Mouse (Mus musculus) embryonic stem cell, embryonic (primary cell): ENCODE measurements around the gene Dct.

Source experiments
- CTCF ChIA-PET, 4 experiments: fragments of 300-600 bp in 2 of 4; fragments of 350-600 bp in 2 of 4; sonication (Branson Sonifier 250); formaldehyde crosslinking; loops; one replicate each; lab custom pipeline; 2022; ENCODE audit warnings: inconsistent platforms in 2 of 4; lab: Charles Lee
- POLR2A ChIA-PET, 4 experiments: fragments of 300-600 bp in 2 of 4; fragments of 350-600 bp in 2 of 4; sonication (Branson Sonifier 250); formaldehyde crosslinking; loops; one replicate each; lab custom pipeline; 2022; ENCODE audit warnings: antibody characterized with exemption in 4 of 4, inconsistent platforms in 1 of 4; lab: Charles Lee

The Dct gene

DNA sequence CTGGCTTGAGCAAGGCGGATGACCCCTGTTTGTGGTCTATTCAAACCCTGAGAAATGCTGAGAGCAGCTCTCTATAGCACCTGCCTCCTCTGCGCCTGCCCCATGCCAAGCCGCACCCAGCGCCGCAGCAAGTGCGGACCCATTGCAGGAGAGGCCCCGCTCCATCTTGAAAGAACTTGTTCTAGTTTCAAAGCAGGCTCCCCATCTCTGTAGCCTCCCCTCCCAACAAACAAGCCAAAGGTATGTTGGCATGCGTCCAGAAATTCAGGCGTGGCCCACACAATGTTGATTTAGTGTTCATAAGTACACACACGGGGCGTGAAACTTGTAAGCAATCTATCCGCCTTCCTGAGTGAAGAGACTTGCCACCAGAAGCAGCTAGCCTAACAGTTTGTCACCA lies 1.1 kb downstream of the Dct start:
- ChIA-PET CTCF (no interaction called here), POLR2A (no interaction called here)

DNA sequence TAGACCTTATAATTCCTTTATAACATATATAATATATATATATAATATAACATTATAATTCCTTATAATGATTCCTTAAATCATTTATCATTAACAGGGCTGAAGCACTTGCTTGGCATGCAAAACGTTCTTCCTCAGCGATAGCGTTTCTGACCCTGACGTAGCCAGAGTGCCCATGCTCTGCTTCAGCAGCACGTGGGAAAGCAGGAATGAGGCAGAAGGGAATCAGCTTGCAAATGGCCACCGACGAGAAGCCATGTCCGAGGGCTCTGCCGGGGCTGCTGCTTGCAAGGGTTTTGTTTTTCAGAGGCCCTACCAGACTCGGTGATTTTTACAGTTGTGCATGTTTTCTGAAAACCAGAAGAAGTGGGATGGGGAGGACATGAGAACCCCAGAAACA lies 1.6 kb downstream of the Dct start:
- ChIA-PET POLR2A (no interaction called here), CTCF (no interaction called here)

DNA sequence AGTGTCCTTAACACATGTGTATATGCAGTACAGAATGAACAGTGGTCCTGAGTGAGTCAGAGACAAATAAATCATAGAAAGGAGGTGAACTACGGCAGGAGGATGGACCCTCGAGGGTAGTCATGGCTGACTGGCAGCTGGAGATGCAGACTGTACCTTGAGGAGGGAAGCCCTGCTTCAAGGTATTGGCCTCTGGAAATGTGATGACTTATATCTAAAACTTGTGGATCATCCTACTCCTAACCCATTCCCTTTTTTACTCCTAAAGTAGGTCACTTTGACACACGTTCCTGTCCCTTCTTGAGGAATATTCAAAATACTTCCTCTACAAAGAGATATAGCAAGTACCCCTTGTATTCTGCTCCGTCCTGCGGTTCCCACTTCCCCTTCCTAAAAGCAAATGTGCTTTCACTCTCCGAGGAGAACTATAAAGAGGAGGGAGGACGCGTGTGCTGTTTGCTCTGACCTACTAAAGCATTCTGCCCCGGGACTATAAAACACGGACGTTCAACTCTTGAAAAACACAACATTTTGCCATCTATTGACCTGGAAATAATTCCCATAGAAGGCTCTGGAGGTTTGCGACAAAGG lies 2.3 kb downstream of the Dct start:
- ChIA-PET CTCF (no interaction called here), POLR2A (no interaction called here)

DNA sequence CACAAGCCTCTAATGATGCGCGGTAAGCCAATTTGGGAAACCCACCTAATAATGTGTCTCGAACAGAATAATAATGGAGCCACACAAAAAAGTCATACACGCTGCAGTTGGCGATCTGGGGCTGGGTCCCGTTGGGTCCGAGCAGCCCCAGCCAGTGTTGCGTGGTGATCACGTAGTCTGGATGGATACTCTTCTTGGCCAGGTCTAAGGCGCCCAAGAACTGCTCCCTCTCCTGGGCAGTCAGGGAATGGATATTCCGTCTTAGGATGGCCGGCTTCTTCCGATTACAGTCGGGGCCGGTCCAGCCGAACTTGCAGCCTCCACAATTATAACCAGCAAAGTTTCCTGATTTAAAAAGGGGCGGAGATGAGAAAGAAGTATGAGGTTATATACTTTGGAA lies 9.1 kb downstream of the Dct start:
- CTCF ChIA-PET, result interaction anchor here in 1 of 4 experiments (0.7 kb wide), 1 partner anchor 22 kb away, joined by 7 read pairs; no protein-coding TSS in a partner anchor
- POLR2A ChIA-PET, result no interaction called here

DNA sequence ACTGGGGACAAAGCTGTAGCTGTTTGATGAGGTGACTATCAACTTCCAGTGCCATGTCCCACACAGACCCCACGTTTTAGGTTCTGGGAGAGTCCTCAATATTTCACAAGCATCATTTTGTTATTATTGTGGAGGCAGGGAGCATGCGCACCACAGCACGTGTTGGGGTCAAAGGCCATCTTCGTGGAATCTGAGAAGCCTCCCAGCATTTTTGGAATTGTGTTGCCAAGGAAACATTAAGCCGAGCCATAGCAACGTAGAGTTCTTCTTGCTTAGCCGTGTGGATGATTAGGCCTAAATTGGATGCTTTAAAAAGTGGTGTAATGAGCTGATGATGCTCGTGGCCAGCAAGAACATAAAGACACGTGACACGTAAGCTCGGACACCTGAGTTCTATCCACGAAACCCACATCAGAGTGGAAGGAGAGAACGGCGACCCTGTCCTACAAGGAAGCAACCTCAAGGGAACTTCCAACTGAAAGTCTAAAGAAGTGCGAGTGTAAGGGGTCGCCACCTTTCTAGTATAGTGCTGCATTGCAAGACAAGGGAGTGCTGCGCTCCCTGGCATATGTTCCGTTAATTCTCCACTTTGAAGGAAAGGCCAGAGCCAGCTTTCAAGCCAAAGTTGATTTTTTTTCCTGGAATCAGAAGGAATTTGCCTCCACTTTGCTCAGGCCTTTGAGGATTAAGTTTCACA lies 9.8 kb downstream of the Dct start:
- ChIA-PET POLR2A (no interaction called here), CTCF (no interaction called here)

DNA sequence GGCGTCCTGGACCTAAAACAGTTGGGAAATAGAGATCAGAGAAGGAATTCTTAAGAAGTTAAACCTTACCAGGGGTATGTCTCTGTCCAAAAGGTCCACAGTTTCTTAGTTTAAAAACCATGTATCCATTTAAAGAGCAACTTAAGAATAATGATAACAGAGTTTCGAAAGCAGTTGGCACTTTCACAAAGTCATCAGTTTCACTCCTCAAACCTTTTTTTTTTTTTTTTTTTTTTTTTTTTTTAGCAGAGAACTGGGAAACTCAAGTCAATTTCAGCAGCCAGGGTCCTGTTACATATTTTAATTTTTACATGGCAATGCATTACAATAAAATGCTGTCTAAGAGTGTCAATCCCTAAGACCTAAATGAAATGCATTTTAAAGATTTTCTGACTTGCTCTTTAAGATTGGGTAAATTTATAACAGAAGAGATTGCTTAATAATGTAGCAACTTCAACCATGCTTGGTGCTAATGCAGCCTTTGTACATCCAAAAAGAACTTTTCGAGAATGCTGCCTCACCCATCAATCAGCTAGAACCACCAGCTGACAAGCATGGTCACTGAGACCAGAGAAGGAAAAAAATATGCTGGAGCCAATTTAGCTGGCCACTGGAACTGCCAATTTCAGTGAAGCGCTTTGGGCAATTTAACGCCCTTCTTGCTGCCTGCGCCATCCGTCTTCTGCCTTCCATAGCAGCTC lies 11.3 kb downstream of the Dct start:
- ChIA-PET POLR2A (no interaction called here), CTCF (no interaction called here)

DNA sequence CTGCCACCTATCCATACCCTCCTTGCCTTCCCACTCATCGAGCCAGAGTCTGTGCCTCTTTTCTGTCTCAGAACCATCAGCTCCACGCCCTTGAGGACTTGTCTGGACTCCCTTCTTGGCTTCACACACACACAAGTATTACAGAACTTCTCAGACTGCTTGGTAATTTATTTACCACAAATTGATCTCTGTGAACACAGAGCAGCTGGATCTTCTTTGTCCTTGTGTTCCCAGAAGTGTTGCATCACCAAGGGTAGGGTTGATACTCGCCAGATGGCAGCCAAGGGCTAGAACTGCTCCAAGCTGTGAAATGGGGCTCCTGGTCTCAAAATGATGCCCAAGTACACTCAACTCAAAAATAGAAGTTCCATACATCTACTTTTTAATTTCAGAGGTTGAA lies 13.0 kb downstream of the Dct start:
- ChIA-PET POLR2A (no interaction called here), CTCF (no interaction called here)

DNA sequence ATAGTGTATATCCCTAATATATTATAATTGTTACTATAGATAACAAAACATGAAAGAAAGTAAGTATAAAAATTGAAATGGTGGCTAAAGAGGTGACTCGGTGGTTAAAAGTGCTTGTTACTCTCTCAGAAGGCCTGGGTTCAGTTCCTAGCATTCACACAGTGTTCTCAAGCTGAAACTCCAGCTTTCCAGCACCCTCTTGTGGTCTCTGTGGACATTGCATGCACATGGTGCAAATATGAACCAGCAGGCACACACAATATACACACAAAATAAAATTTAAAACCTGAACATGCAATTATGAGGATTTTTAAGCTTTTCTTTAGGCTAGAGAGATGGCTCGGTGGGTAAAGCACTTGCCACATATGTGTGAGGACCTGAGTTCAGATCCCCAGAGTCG lies 24.5 kb downstream of the Dct start:
- POLR2A ChIA-PET, result no interaction called here
- CTCF ChIA-PET, result interaction anchor here (0.6 to 1.2 kb wide), 8 partner anchors 8 to 981 kb away, joined by 3 to 9 read pairs (median 3); no protein-coding TSS in a partner anchor

DNA sequence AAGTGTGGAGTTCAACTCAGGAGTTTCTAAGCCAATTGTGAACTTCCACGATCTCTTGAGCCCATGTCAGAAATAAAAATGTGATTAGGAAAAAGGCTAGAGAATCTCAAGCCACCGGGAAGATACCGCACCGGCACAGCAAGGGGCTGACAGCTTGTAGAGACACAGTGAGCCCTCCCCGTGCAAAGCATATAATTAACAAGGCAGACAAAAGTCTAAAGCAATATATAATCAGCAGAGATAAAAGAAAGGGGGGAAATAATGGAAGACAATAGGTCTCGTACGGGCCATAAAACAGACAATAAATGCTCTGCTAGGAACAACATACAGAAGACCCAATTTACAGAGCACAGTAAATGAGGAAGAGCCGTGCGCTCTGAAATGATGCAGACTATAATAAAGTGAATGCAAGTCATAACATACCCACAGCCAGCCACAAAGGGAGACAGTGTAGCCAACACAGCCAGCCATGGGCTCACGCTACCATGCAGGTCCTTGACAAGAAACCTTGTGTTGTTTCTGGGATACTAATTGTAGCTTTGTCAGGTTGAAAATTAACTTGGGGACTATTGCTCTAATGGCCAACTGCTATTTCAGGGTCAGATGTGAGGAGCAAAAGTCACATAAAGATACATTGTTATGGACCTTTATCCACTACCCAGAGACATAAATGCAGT lies 30.0 kb downstream of the Dct start:
- POLR2A ChIA-PET, result interaction anchor here in 1 of 4 experiments (1.3 kb wide), 1 partner anchor 10 kb away, joined by 4 read pairs; no protein-coding TSS in a partner anchor
- CTCF ChIA-PET, result no interaction called here

DNA sequence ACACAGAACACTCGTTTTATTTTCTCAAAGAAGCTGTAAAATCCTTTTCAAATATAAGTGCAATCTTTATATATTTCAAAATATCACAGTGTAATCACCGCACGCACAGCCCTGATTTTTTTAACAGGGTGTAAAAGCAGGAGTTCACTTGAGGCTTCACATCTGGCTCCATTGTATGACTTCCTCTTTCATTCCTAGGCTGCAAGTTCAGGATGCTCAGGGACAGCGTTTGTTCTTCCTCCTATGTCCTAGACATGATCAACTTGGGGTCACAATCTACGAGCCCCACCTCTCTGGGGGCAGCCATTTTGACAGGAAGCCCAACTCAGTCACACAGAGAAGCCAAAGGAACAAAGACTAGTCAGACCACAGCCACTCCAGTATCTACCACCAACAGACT lies 32.7 kb downstream of the Dct start:
- POLR2A ChIA-PET, result no interaction called here

DNA sequence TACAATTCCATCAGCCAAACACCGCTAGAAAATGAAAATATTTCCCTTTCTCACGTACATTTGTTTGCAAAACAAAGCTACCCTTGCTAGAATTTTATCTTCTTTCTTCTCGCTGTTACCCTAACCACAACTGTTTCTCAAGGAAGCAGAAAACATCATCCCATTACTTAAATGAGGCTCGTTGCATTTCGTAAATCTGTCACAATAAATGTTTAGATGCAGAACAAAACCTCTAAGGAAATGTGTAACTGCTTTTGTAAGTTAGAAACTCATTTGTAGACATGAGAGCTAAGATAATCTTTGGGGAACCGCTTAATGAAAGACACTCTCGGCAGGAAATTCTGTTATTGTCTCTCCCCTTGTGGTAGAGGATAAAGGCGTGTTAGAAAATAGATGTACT lies 38.8 kb downstream of the Dct start:
- POLR2A ChIA-PET, result no interaction called here
- CTCF ChIA-PET, result no interaction called here

More for the DNA sequence above, 32.7 kb downstream of the Dct start:
- CTCF ChIA-PET, result interaction anchor here in 1 of 4 experiments (1.2 kb wide), 1 partner anchor 8 kb away, joined by 5 read pairs; no protein-coding TSS in a partner anchor

DNA sequence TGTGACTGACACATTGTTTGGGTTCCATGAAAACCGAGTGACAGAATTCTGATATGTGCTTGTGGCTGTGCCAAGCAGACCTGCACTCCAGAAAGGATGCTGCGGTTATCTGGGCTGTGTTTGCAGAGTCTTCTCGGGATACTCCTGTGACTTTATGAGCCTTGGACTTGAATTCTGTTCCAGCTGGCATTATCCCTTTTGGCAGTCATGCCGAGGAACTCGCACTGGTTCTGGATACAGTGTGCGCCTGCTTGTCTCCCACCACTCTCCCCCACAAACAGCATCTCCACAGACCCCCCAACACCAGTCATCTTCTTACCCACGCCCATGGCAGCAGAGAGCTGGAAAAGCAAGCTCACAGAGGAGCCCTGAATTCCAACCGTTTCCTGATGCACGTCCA lies 42.5 kb downstream of the Dct start:
- ChIA-PET CTCF (no interaction called here), POLR2A (no interaction called here)

DNA sequence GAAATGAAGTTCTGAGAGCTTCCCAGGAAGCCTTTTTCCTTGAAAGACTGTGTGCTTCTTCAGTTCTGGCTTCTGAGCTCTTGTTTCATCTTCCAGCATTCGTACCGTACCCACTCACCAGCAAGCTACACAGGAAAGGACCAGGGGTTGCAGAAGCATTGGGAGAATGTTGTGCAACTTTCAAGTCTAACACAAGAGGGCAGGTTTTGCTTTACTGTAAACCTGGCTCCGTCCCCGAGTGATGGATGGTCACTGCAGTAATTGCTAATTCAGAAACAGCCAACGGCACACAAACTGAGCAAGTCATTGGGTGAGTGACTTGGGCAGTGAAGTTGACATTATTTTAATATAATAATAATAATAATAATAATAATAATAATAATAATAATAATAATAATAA lies 46.3 kb downstream of the Dct start:
- POLR2A ChIA-PET, result no interaction called here
- CTCF ChIA-PET, result interaction anchor here in 2 of 4 experiments (1.0 to 1.8 kb wide), 2 partner anchors 22 to 146 kb away, joined by 3 to 5 read pairs; no protein-coding TSS in a partner anchor

DNA sequence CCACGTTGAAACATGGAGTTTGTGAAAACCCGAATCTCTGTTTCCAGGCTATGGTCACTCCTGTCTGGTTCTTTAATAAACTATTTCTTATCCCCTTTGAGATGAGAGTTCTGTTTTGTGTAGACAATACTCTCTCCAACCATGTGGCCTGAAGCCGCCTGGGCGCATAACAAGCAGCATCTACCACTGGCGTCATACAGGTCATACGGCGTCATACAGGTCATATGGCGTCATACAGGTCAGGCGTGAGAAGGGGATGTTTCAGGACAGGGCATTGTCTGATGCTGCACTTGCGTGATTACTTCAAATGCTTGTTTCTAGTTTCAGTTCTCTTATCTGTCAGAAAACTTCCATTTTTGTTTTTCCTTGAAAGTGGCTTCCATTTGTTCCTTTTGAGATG lies 47.6 kb downstream of the Dct start:
- ChIA-PET POLR2A (no interaction called here), CTCF (no interaction called here)

DNA sequence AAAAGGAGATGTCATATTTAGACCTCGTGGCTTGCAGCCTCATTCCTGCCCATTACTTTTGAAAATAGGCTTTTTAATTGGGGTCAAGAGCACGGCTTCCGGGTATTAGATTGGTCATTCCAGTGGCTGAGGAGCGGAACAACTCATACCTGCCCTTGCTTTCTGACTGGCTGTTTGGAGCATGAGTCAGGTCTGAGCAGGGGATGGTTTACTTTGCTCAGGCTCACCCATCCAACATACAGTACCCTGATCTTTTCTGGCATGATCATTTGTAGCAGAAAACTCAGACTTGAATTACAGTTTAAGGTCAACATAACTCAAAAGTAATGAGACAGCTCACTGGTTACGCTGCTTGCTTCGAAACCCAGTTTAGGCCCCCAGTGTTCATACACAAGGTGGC lies 58.2 kb downstream of the Dct start:
- ChIA-PET POLR2A (no interaction called here), CTCF (no interaction called here)

DNA sequence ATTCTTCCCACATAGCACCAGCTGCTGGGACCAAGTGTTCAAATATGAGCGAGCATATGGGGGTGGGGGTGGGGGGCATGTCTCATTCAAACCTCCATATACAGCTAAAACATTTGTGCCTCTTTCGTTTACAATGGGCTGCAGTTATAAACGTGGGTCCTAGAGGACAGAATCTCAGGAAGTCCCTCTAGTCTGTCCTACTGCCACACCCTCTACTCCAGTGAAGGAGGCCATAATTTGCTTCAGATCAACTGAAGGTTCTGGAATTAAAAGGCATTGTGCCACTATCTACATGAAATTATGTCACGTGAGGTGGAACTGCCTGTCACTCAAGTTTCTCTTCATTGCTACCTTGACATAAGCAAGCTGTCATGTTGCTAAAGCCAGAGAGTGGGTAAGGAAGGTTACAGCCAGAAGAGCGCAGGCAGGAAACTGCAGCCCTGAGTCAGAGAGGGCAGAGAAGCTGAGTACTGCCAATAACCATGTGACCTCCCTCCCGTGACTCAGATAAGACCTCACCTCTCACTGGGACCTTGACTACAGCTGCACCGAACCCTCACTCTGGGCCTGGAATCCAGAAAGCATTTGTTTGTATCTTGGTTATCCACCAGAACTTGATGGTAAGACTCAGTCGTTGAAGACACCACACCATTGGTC lies 59.3 kb downstream of the Dct start:
- CTCF ChIA-PET, result no interaction called here
- POLR2A ChIA-PET, result interaction anchor here in 2 of 4 experiments (0.6 to 0.7 kb wide), 2 partner anchors 49 to 1273 kb away, joined by 6 to 8 read pairs; no protein-coding TSS in a partner anchor

DNA sequence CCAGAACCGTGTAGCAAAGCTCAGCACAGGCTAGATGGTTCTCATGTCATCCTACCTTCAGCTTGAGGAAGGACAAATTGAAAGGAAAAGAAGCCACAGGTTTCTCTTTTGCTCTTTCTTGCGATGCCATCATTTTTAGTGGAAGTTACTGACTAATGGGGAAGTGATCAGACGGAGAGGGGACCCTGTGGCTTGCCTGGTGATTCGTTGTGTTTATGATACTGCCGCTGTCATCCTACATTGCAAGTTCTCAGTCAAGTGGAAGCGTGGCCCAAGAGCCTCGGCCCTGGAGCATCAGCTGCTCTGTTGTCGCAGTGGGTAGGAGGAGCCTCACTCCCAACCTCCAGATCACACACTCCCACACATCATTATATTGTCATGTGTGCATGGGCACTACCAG lies 61.8 kb downstream of the Dct start:
- ChIA-PET POLR2A (no interaction called here), CTCF (no interaction called here)

DNA sequence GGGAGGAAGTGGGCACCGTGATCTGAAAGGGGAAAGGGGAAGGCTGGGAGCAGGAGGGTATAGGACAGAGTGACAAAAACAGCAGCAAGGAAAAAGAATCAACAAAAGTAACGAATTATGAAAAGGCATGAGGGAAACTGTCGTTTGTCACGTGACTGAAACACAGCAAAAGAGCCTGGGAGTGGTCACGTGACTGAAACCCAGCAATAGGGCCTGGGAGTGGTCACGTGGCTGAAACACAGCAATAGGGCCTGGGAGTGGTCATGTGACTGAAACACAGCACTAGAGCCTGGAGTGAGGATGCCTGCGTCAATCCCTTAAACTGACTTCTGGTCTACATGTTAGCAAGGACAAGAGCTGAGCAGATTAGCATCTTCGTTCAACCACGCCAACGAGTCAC lies 63.6 kb downstream of the Dct start:
- CTCF ChIA-PET, result no interaction called here
- POLR2A ChIA-PET, result no interaction called here

DNA sequence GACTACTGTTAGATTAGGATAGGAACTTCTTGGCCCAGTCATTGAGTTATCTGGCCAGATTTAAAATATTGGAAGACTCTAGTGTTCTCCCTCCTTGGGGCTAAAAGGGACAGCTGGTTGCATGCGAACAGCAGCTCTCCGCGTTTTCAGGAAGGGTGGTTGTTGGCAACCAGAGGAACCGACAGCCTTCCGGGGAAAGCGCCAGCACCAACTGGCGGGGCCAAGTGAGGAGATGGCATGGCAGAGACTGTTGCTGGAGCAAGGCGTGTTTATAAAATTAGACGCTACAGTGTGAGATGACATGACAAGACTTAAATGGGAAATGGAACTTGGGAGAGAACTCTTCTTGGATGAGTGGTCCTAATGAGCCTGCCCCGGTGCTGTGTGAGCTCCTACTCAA lies 70.5 kb downstream of the Dct start:
- ChIA-PET CTCF (no interaction called here), POLR2A (no interaction called here)
